ENCODE assay signal across 22 mouse cellular contexts in genomic region chr2:153580042-153580441, GRCm38 (mm10). TPM values are rescaled to one million over a fixed set of nuclear protein-coding genes. Genes with fewer than 3 reads are reported as not detected.
DNase-seq lines count a peak whose midpoint lies in the region; ATAC-seq and TF ChIP-seq lines count a peak whose summit lies in the region.
"Had no signal": no experiment of that assay in that cellular context is flagged by ENCODE, and none has a peak within 500 bp of the region (broad histone marks: within the 10 kb centered on the region; RNA-seq: fewer than 3 reads in every experiment).

No protein-coding gene starts in this region.

- WGBS in heart, embryonic 10.5 days: 89% methylated on average over 3 of the region's 3 CpGs
- WGBS in heart, embryonic 11.5 days (ENCODE audit: insufficient replicate concordance): 94% methylated on average over 3 of the region's 3 CpGs
- 83% methylated on average over 3 of the region's 3 CpGs for WGBS in liver, embryonic 13.5 days (ENCODE audit: insufficient replicate concordance)
- WGBS in liver, embryonic 11.5 days: 87% methylated on average over 3 of the region's 3 CpGs

- no peak for ATAC-seq in heart, embryonic 11.5 days (replicated peaks; ENCODE audit: insufficient number of reproducible peaks, low FRiP score, low TSS enrichment)
- ATAC-seq in liver, embryonic 13.5 days (ENCODE audit: low read depth): no peak
- ATAC-seq in liver, embryonic 11.5 days (replicated peaks; ENCODE audit: low FRiP score): no peak
- ATAC-seq: activated CD4-positive, CD25-positive, alpha-beta regulatory T cell, adult 4 months; forebrain, embryonic 13.5 days; forebrain, embryonic 15.5 days; forebrain, postnatal 0 days; Patski had no signal

- H3K36me3 ChIP-seq in heart, embryonic 10.5 days: no peaks in the 10 kb centered on the region
- H3K36me3 ChIP-seq in heart, embryonic 11.5 days (ENCODE audit: control insufficient read depth, insufficient read depth, low read length): no peaks in the 10 kb centered on the region
- no peaks in the 10 kb centered on the region for H3K36me3 ChIP-seq in liver, embryonic 13.5 days
- H3K36me3 ChIP-seq in liver, embryonic 11.5 days (ENCODE audit: control insufficient read depth, insufficient read depth, low read length): no peaks in the 10 kb centered on the region
- H3K36me3 ChIP-seq in ES-E14 (ENCODE audit: control insufficient read depth, insufficient read depth, low read length, poor library complexity, severe bottlenecking): no peaks in the 10 kb centered on the region
- H3K36me3 ChIP-seq: embryonic facial prominence, embryonic 10.5 days; embryonic facial prominence, embryonic 12.5 days; forebrain, embryonic 15.5 days; G1E had no signal

- H3K9ac ChIP-seq in heart, embryonic 11.5 days (ENCODE audit: low read depth, low read length): no peak overlapping the region
- H3K9ac ChIP-seq in liver, embryonic 13.5 days: no peak overlapping the region
- no peak overlapping the region for H3K9ac ChIP-seq in liver, embryonic 11.5 days (ENCODE audit: low read depth, low read length)
- no peak overlapping the region for H3K9ac ChIP-seq in ES-E14 (ENCODE audit: insufficient read depth, low read depth, low read length, poor library complexity, severe bottlenecking)
- H3K9ac ChIP-seq: embryonic facial prominence, embryonic 12.5 days; forebrain, embryonic 13.5 days; forebrain, embryonic 15.5 days; forebrain, postnatal 0 days had no signal

- no peak overlapping the region for H3K4me3 ChIP-seq in heart, embryonic 10.5 days
- no peak overlapping the region for H3K4me3 ChIP-seq in heart, embryonic 11.5 days (ENCODE audit: low read depth, low read length)
- no peak overlapping the region for H3K4me3 ChIP-seq in liver, embryonic 13.5 days (replicated peaks)
- no peak overlapping the region for H3K4me3 ChIP-seq in liver, embryonic 11.5 days (ENCODE audit: low read depth, low read length)
- H3K4me3 ChIP-seq in ES-E14 (ENCODE audit: insufficient read depth in 1 of 2, low read depth in 1 of 2, low read length in 2 of 2, poor library complexity in 1 of 2, severe bottlenecking in 1 of 2): no peak overlapping the region
- H3K4me3 ChIP-seq: embryonic facial prominence, embryonic 10.5 days; embryonic facial prominence, embryonic 12.5 days; forebrain, embryonic 13.5 days; forebrain, embryonic 15.5 days had no signal

- no peak overlapping the region for H3K4me2 ChIP-seq in heart, embryonic 11.5 days
- H3K4me2 ChIP-seq in liver, embryonic 13.5 days: no peak overlapping the region
- H3K4me2 ChIP-seq in liver, embryonic 11.5 days: no peak overlapping the region
- H3K4me2 ChIP-seq: embryonic facial prominence, embryonic 12.5 days; forebrain, embryonic 13.5 days; forebrain, embryonic 15.5 days had no signal

- in situ Hi-C loops in ES-E14 (cut with MboI; ENCODE audit: low sequenced_read_pairs in 2 of 2, unreplicated experiment in 2 of 2): loop anchor here (10.0 to 25.0 kb wide), 2 partner anchors 93 to 95 kb away; partner anchors contain the start of gene 4930404H24Rik (in 1 of the 2)

- H3K27ac ChIP-seq in heart, embryonic 10.5 days: peak overlapping the region; percentile 74; the same call in 1 of the 2 replicates
- H3K27ac ChIP-seq in heart, embryonic 11.5 days (ENCODE audit: low read depth, low read length): no peak overlapping the region
- H3K27ac ChIP-seq in liver, embryonic 13.5 days: peak overlapping the region; percentile 49
- H3K27ac ChIP-seq in liver, embryonic 11.5 days (ENCODE audit: low read depth, low read length): no peak overlapping the region
- peak overlapping the region; percentile 59; the same call in 1 of the 2 replicates for H3K27ac ChIP-seq in ES-E14 (ENCODE audit: insufficient read depth, low read depth, low read length, poor library complexity, severe bottlenecking)
- H3K27ac ChIP-seq: embryonic facial prominence, embryonic 12.5 days; forebrain, embryonic 13.5 days; forebrain, embryonic 15.5 days had no signal

- H3K27me3 ChIP-seq in heart, embryonic 10.5 days (ENCODE audit: insufficient read depth, poor library complexity, severe bottlenecking): no peaks in the 10 kb centered on the region
- H3K27me3 ChIP-seq in heart, embryonic 11.5 days (ENCODE audit: control insufficient read depth, insufficient read depth, low read length): no peaks in the 10 kb centered on the region
- H3K27me3 ChIP-seq in liver, embryonic 13.5 days: no peaks in the 10 kb centered on the region
- no peaks in the 10 kb centered on the region for H3K27me3 ChIP-seq in liver, embryonic 11.5 days (replicated peaks; ENCODE audit: control insufficient read depth, insufficient read depth, low read length)
- H3K27me3 ChIP-seq: embryonic facial prominence, embryonic 12.5 days; forebrain, embryonic 15.5 days; Patski had no signal

- peaks cover 51% of the 10 kb centered on the region for H3K4me1 ChIP-seq in heart, embryonic 10.5 days
- H3K4me1 ChIP-seq in heart, embryonic 11.5 days (ENCODE audit: control insufficient read depth, insufficient read depth, low read length): peaks cover 9% of the 10 kb centered on the region
- peaks cover 92% of the 10 kb centered on the region for H3K4me1 ChIP-seq in liver, embryonic 13.5 days (replicated peaks)
- peaks cover 53% of the 10 kb centered on the region for H3K4me1 ChIP-seq in liver, embryonic 11.5 days (replicated peaks; ENCODE audit: control insufficient read depth, insufficient read depth, low read length)
- peaks cover 5 to 35% of the 10 kb centered on the region in 2 experiments; a peak in 3 of 4 replicates for H3K4me1 ChIP-seq in ES-E14 (ENCODE audit: control insufficient read depth in 2 of 2, insufficient read depth in 2 of 2, low read length in 2 of 2, poor library complexity in 1 of 2)
- H3K4me1 ChIP-seq: embryonic facial prominence, embryonic 12.5 days had no signal

- no peaks in the 10 kb centered on the region for H3K9me3 ChIP-seq in heart, embryonic 10.5 days
- H3K9me3 ChIP-seq in heart, embryonic 11.5 days (replicated peaks; ENCODE audit: control insufficient read depth, low read length): no peaks in the 10 kb centered on the region
- no peaks in the 10 kb centered on the region for H3K9me3 ChIP-seq in liver, embryonic 13.5 days (replicated peaks)
- no peaks in the 10 kb centered on the region for H3K9me3 ChIP-seq in liver, embryonic 11.5 days (ENCODE audit: control insufficient read depth, low read length)
- no peaks in the 10 kb centered on the region for H3K9me3 ChIP-seq in ES-E14 (ENCODE audit: control insufficient read depth, insufficient read depth, low read depth, low read length)
- H3K9me3 ChIP-seq: embryonic facial prominence, embryonic 10.5 days; embryonic facial prominence, embryonic 12.5 days; forebrain, embryonic 13.5 days; forebrain, embryonic 15.5 days; G1E had no signal

- DNase-seq in heart, embryonic 10.5 days (ENCODE audit: low spot score): peak; percentile 64
- no peak for DNase-seq in liver, embryonic 13.5 days
- DNase-seq in liver, embryonic 11.5 days (ENCODE audit: low spot score): no peak
- no peak for DNase-seq in ES-E14 (ENCODE audit: low read depth, low spot score)
- no peak for DNase-seq in kidney, postnatal 25 days
- DNase-seq: adrenal gland, adult 8-10 months; adrenal gland, postnatal 14 days; adrenal gland, postnatal 36 days; cerebellum, adult 11-12 months; cerebellum, adult 2 months; cerebellum, adult 9-10 months; cerebellum, postnatal 10 days; cerebellum, postnatal 25 days; forebrain, postnatal 0 days had no signal

TF ChIP-seq in ES-E14, 5 proteins besides CTCF, POLR2A, EP300 and RAD21:
- TF ChIP-seq MAFK (IDR thresholded peaks at IDR 0.05; ENCODE audit: insufficient read depth, low read depth, low read length) (no peak), ZNF384 (IDR thresholded peaks at IDR 0.05; ENCODE audit: low read depth, low read length) (no peak), HCFC1 (IDR thresholded peaks at IDR 0.05; ENCODE audit: borderline replicate concordance, insufficient read depth, low read length) (no peak), CHD2 (IDR thresholded peaks at IDR 0.05; ENCODE audit: low read depth, low read length) (no peak), ZC3H11A (IDR thresholded peaks at IDR 0.05; ENCODE audit: borderline replicate concordance, low read depth, low read length) (no peak)

RNA-seq across cellular contexts. Expression of gene Nol4l, which starts 50.3 kb away (rescaled TPM):
- polyA plus RNA-seq in heart, embryonic 10.5 days (2016; fragmentation: Nextera tagmentation; extraction: Ambion mirVana): 20.8 and 21.4 TPM in 2 replicates
- polyA plus RNA-seq in heart, embryonic 11.5 days (2014; fragmentation: Nextera tagmentation; extraction: Ambion mirVana): 16.0 and 16.7 TPM in 2 replicates
- polyA plus RNA-seq in liver, embryonic 13.5 days (2015; fragmentation: Nextera tagmentation; extraction: Ambion mirVana): 5.3 and 5.4 TPM in 2 replicates
- 14.1 and 15.8 TPM in 2 replicates for polyA plus RNA-seq in liver, embryonic 11.5 days (2014; fragmentation: Nextera tagmentation; extraction: Ambion mirVana)
- total RNA-seq in ES-E14 (2012; rRNA removed): 3.8 and 4.3 TPM in 2 replicates

RNA-seq across cellular contexts. Expression of gene Commd7, which starts 52.5 kb away (rescaled TPM):
- 64.8 and 68.6 TPM in 2 replicates for polyA plus RNA-seq in heart, embryonic 10.5 days (2016; fragmentation: Nextera tagmentation; extraction: Ambion mirVana)
- polyA plus RNA-seq in heart, embryonic 11.5 days (2014; fragmentation: Nextera tagmentation; extraction: Ambion mirVana): 53.6 and 61.3 TPM in 2 replicates
- polyA plus RNA-seq in liver, embryonic 13.5 days (2015; fragmentation: Nextera tagmentation; extraction: Ambion mirVana): 39.8 and 39.9 TPM in 2 replicates
- 65.1 and 66.8 TPM in 2 replicates for polyA plus RNA-seq in liver, embryonic 11.5 days (2014; fragmentation: Nextera tagmentation; extraction: Ambion mirVana)
- 9.1 and 12.7 TPM in 2 replicates for total RNA-seq in ES-E14 (2012; rRNA removed)

Comparison
In these comparisons a context has a peak if more than half of its experiments do, and no peak if none do; other contexts are left out.
1. H3K27ac ChIP-seq: peak in heart, embryonic 10.5 days (single experiment), liver, embryonic 13.5 days (single experiment) and ES-E14 (single experiment); none in heart, embryonic 11.5 days (single experiment) and liver, embryonic 11.5 days (single experiment).